10 mouse cellular contexts compared by ENCODE assay signal in the genomic region with DNA sequence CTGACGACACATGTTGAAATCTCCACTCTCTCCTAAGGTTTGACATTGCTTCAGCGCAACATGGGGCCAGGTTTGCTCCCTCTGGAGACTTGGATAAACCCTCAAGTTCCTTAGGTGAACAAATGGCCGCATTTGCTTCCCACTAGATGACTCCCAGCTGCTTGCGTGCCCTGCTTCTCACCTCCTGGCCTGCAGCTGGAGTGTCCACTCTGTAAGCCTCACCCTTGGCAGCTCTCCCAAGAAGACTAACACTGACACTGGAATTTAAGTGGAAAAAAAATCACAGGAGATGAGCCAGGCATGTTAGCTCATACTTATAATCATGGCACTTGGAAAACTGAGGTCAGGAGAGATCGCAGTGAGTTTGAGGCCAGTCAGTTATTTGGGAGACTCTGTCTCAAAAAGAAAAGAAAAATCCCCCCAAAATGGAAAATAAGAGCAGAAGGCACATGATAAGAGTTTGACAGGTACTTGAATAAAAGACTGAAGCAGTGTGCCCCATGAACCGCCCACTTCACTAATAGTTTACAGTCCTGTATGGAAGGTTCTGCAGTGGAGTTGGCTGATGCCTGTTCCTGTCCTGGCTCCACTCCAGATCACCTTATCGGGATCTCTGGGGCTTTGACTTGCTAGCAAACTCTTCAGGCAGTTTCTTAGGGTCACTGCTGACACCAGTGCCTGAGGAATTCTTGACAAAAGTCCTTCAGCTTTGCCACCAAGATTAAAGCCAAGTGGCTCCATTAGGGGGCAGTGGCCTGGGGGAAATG.
DNase-seq lines count a peak whose midpoint lies in the region; ATAC-seq and TF ChIP-seq lines count a peak whose summit lies in the region.
"Had no signal": no experiment of that assay in that cellular context is flagged by ENCODE, and none has a peak within 500 bp of the region (broad histone marks: within the 10 kb centered on the region; RNA-seq: fewer than 3 reads in every experiment).

No protein-coding gene starts in this region.

- H3K27me3 ChIP-seq in midbrain, postnatal 0 days (ENCODE audit: insufficient read depth, low read length) = no peaks in the 10 kb centered on the region
- H3K27me3 ChIP-seq in midbrain, embryonic 10.5 days (ENCODE audit: low read depth, poor library complexity, severe bottlenecking) = no peaks in the 10 kb centered on the region
- H3K27me3 ChIP-seq in heart, embryonic 14.5 days (ENCODE audit: control insufficient read depth, insufficient read depth, low read length) = no peaks in the 10 kb centered on the region
- H3K27me3 ChIP-seq in midbrain, embryonic 13.5 days = no peaks in the 10 kb centered on the region
- H3K27me3 ChIP-seq: embryonic facial prominence, embryonic 15.5 days; hindbrain, embryonic 13.5 days had no signal

- no peak for DNase-seq in midbrain, postnatal 0 days (ENCODE audit: low spot score)
- DNase-seq in midbrain, embryonic 10.5 days (ENCODE audit: low spot score) = no peak
- DNase-seq in kidney, postnatal 36 days = peak; percentile 30 to 37
- peak; percentile 11 for DNase-seq in testis, postnatal 14 days (ENCODE audit: low spot score)
- no peak for DNase-seq in cerebellum, adult 9-10 months

- no peak for ATAC-seq in midbrain, postnatal 0 days (ENCODE audit: low FRiP score)
- no peak for ATAC-seq in heart, embryonic 14.5 days (ENCODE audit: insufficient number of reproducible peaks, insufficient read depth, low FRiP score, low read depth)
- ATAC-seq in frontal cortex, adult (ENCODE audit: low TSS enrichment) = no peak
- no peak for ATAC-seq in midbrain, embryonic 13.5 days

- no peaks in the 10 kb centered on the region for H3K36me3 ChIP-seq in midbrain, postnatal 0 days (ENCODE audit: insufficient read depth, low read length)
- no peaks in the 10 kb centered on the region for H3K36me3 ChIP-seq in midbrain, embryonic 10.5 days
- H3K36me3 ChIP-seq in heart, embryonic 14.5 days (ENCODE audit: control insufficient read depth, insufficient read depth, low read length) = no peaks in the 10 kb centered on the region
- no peaks in the 10 kb centered on the region for H3K36me3 ChIP-seq in midbrain, embryonic 13.5 days
- H3K36me3 ChIP-seq: embryonic facial prominence, embryonic 15.5 days; hindbrain, embryonic 13.5 days had no signal

- H3K4me1 ChIP-seq in midbrain, postnatal 0 days (ENCODE audit: insufficient read depth, low read length) = no peaks in the 10 kb centered on the region
- H3K4me1 ChIP-seq in midbrain, embryonic 10.5 days = peaks cover 11% of the 10 kb centered on the region
- H3K4me1 ChIP-seq in heart, embryonic 14.5 days (ENCODE audit: control insufficient read depth in 2 of 2, insufficient read depth in 2 of 2, low read length in 2 of 2) = peaks cover 8 to 15% of the 10 kb centered on the region in 2 experiments
- H3K4me1 ChIP-seq in midbrain, embryonic 13.5 days (replicated peaks) = no peaks in the 10 kb centered on the region
- H3K4me1 ChIP-seq: hindbrain, embryonic 13.5 days had no signal

- H3K27ac ChIP-seq in midbrain, postnatal 0 days (ENCODE audit: low read depth, low read length) = no peak overlapping the region
- H3K27ac ChIP-seq in midbrain, embryonic 10.5 days (replicated peaks) = no peak overlapping the region
- H3K27ac ChIP-seq in heart, embryonic 14.5 days (replicated peaks in 1 of 2; ENCODE audit: control insufficient read depth in 1 of 2, insufficient read depth in 1 of 2, low read depth in 2 of 2, low read length in 2 of 2) = peak overlapping the region; percentile 1 to 2; a peak in 1 of 4 replicates
- H3K27ac ChIP-seq in midbrain, embryonic 13.5 days = no peak overlapping the region
- H3K27ac ChIP-seq: embryonic facial prominence, embryonic 15.5 days; hindbrain, embryonic 13.5 days had no signal

- WGBS in midbrain, postnatal 0 days = 81% methylated on average over 7 of the region's 7 CpGs
- WGBS in midbrain, embryonic 10.5 days = 82% methylated on average over 7 of the region's 7 CpGs
- WGBS in heart, embryonic 14.5 days = 34% methylated on average over 7 of the region's 7 CpGs
- 89% methylated on average over 7 of the region's 7 CpGs for WGBS in midbrain, embryonic 13.5 days

- H3K9me3 ChIP-seq in midbrain, postnatal 0 days (ENCODE audit: low read length) = no peaks in the 10 kb centered on the region
- no peaks in the 10 kb centered on the region for H3K9me3 ChIP-seq in midbrain, embryonic 10.5 days (replicated peaks)
- H3K9me3 ChIP-seq in heart, embryonic 14.5 days (ENCODE audit: control insufficient read depth, low read length) = no peaks in the 10 kb centered on the region
- no peaks in the 10 kb centered on the region for H3K9me3 ChIP-seq in midbrain, embryonic 13.5 days
- H3K9me3 ChIP-seq: embryonic facial prominence, embryonic 15.5 days; hindbrain, embryonic 13.5 days had no signal

- H3K4me3 ChIP-seq in midbrain, postnatal 0 days (ENCODE audit: low read depth, low read length) = no peak overlapping the region
- no peak overlapping the region for H3K4me3 ChIP-seq in midbrain, embryonic 10.5 days
- no peak overlapping the region for H3K4me3 ChIP-seq in heart, embryonic 14.5 days (ENCODE audit: control insufficient read depth in 1 of 2, insufficient read depth in 1 of 2, low read depth in 1 of 2, low read length in 2 of 2)
- no peak overlapping the region for H3K4me3 ChIP-seq in midbrain, embryonic 13.5 days (replicated peaks)
- H3K4me3 ChIP-seq: embryonic facial prominence, embryonic 15.5 days; hindbrain, embryonic 13.5 days had no signal

- no peak overlapping the region for H3K9ac ChIP-seq in midbrain, postnatal 0 days (replicated peaks; ENCODE audit: low read length, poor library complexity, severe bottlenecking)
- no peak overlapping the region for H3K9ac ChIP-seq in heart, embryonic 14.5 days (ENCODE audit: low read length)
- H3K9ac ChIP-seq in midbrain, embryonic 13.5 days (replicated peaks) = no peak overlapping the region
- H3K9ac ChIP-seq: embryonic facial prominence, embryonic 15.5 days; hindbrain, embryonic 13.5 days had no signal

- H3K4me2 ChIP-seq in midbrain, postnatal 0 days (ENCODE audit: low read depth, low read length, poor library complexity, severe bottlenecking) = no peak overlapping the region
- no peak overlapping the region for H3K4me2 ChIP-seq in heart, embryonic 14.5 days (ENCODE audit: low read length)
- H3K4me2 ChIP-seq in midbrain, embryonic 13.5 days (replicated peaks) = no peak overlapping the region
- H3K4me2 ChIP-seq: embryonic facial prominence, embryonic 15.5 days; hindbrain, embryonic 13.5 days had no signal

- peak; percentile 16; the same call in 1 of the 2 replicates for TF ChIP-seq CTCF in midbrain, postnatal 0 days (IDR thresholded peaks at IDR 0.05)

Comparison
In these comparisons a context has a peak if more than half of its experiments do, and no peak if none do; other contexts are left out.
1. DNase-seq: peak in kidney, postnatal 36 days (2 of 2) and testis, postnatal 14 days (single experiment); none in midbrain, postnatal 0 days (single experiment), midbrain, embryonic 10.5 days (single experiment) and cerebellum, adult 9-10 months (single experiment).
2. H3K27ac ChIP-seq: peak in heart, embryonic 14.5 days (2 of 2); none in midbrain, postnatal 0 days (single experiment), midbrain, embryonic 10.5 days (single experiment) and midbrain, embryonic 13.5 days (single experiment).